Mouse (Mus musculus) lung, embryonic 15.5 days (tissue): Measurements from ENCODE around the gene Cdk14. TPM values are rescaled to one million over a fixed set of nuclear protein-coding genes. Genes with fewer than 3 reads are reported as not detected.

Experiments used
- ATAC-seq: fragments of 200-750 bp; cut with Nextera tagmentation; 2 replicates; pipeline ENCODE4 v1.8.0; 2017; ENCODE audit warnings: moderate number of reproducible peaks, borderline replicate concordance; ENCODE audit not compliant: low FRiP score, low TSS enrichment; ENCODE audit errors: extremely low read depth
- H3K27ac ChIP-seq: fragments of 300-500 bp; sonication (generic); 2 replicates; pipeline ENCODE4 v1.5.1; 2015; ENCODE audit warnings: moderate library complexity, mild to moderate bottlenecking, inconsistent platforms
- H3K27me3 ChIP-seq: fragments of 300-500 bp; sonication (generic); 2 replicates; pipeline ENCODE4 v1.6.1; 2015; ENCODE audit warnings: inconsistent platforms
- H3K36me3 ChIP-seq: fragments of 300-500 bp; sonication (generic); 2 replicates; pipeline ENCODE4 v1.6.1; 2015; ENCODE audit warnings: inconsistent platforms
- H3K4me1 ChIP-seq: fragments of 300-500 bp; sonication (generic); 2 replicates; pipeline ENCODE4 v1.6.1; 2015; ENCODE audit warnings: inconsistent platforms
- H3K4me2 ChIP-seq: fragments of 300-500 bp; sonication (generic); 2 replicates; pipeline ENCODE4 v1.6.1; 2015; ENCODE audit warnings: inconsistent platforms, mild to moderate bottlenecking, moderate library complexity
- H3K4me3 ChIP-seq: fragments of 300-500 bp; sonication (generic); 2 replicates; pipeline ENCODE4 v1.5.1; 2015; ENCODE audit warnings: mild to moderate bottlenecking, inconsistent platforms
- H3K9ac ChIP-seq: fragments of 300-500 bp; sonication (generic); 2 replicates; pipeline ENCODE4 v1.6.1; 2015; ENCODE audit warnings: inconsistent platforms
- H3K9me3 ChIP-seq: fragments of 300-500 bp; sonication (generic); 2 replicates; pipeline ENCODE4 v1.6.1; 2016; ENCODE audit warnings: inconsistent platforms
- WGBS: fragments of 180-500 bp; shearing (Covaris S2); methylation state at CpG from one replicate; pipeline ENCODE4 v1.1.7; 2015; 5-methylcytosine and 5-hydroxymethylcytosine counted together
- polyA plus RNA-seq: library from polyadenylated mRNA; unstranded; fragments of >200 nt; fragmentation: Nextera tagmentation; extraction: Ambion mirVana; gene quantifications from 2 replicates; pipeline ENCODE4 v1.2.1, GENCODE M21; 2015

The Cdk14 gene
- polyA plus RNA-seq, 1 experiment from 2014 or later: 33.1 TPM

- no peaks in the 10 kb centered on the region for H3K4me1 ChIP-seq
- 88% methylated on average over 2 of the region's 2 CpGs for WGBS
Observed at GRCm38 (mm10) chr5:5163823-5164222, 256.3 kb downstream of the Cdk14 start.

GRCm38 (mm10) chr5:5159521-5159920 is 260.6 kb downstream of the Cdk14 start:
- Histone ChIP-seq H3K4me3 (no peak overlapping the region), H3K27me3 (no peaks in the 10 kb centered on the region), H3K4me1 (no peaks in the 10 kb centered on the region), H3K4me2 (no peak overlapping the region), H3K36me3 (no peaks in the 10 kb centered on the region), H3K27ac (no peak overlapping the region), H3K9me3 (no peaks in the 10 kb centered on the region), H3K9ac (no peak overlapping the region)
- no peak for ATAC-seq
- 57% methylated on average over 1 of the region's 1 CpGs for WGBS

More at GRCm38 (mm10) chr5:5163823-5164222, 256.3 kb downstream of the Cdk14 start:
- no peaks in the 10 kb centered on the region for H3K36me3 ChIP-seq
- no peak overlapping the region for H3K4me3 ChIP-seq
- no peak overlapping the region for H3K4me2 ChIP-seq
- H3K27ac ChIP-seq: no peak overlapping the region
- ATAC-seq: no peak
- no peaks in the 10 kb centered on the region for H3K9me3 ChIP-seq
- no peaks in the 10 kb centered on the region for H3K27me3 ChIP-seq
- H3K9ac ChIP-seq: no peak overlapping the region

GRCm38 (mm10) chr5:5139855-5140254 is 280.3 kb downstream of the Cdk14 start:
- no peak for ATAC-seq
- no peaks in the 10 kb centered on the region for H3K27me3 ChIP-seq

GRCm38 (mm10) chr5:5134905-5135511 is 285.1 kb downstream of the Cdk14 start:
- 63% methylated on average over 13 of the region's 13 CpGs for WGBS
- Histone ChIP-seq H3K27ac (no peak overlapping the region), H3K27me3 (no peaks in the 10 kb centered on the region), H3K4me2 (no peak overlapping the region), H3K9me3 (no peaks in the 10 kb centered on the region), H3K36me3 (no peaks in the 10 kb centered on the region), H3K4me1 (no peaks in the 10 kb centered on the region), H3K9ac (no peak overlapping the region), H3K4me3 (no peak overlapping the region)
- no peak for ATAC-seq

More at GRCm38 (mm10) chr5:5139855-5140254, 280.3 kb downstream of the Cdk14 start:
- WGBS: 64% methylated on average over 5 of the region's 5 CpGs
- Histone ChIP-seq H3K4me2 (no peak overlapping the region), H3K27ac (no peak overlapping the region), H3K4me3 (no peak overlapping the region), H3K9me3 (no peaks in the 10 kb centered on the region), H3K9ac (no peak overlapping the region), H3K36me3 (no peaks in the 10 kb centered on the region), H3K4me1 (no peaks in the 10 kb centered on the region)

- H3K36me3 ChIP-seq: no peaks in the 10 kb centered on the region
Observed at GRCm38 (mm10) chr5:5134143-5134904, 285.8 kb downstream of the Cdk14 start.

GRCm38 (mm10) chr5:5128852-5129251 is 291.3 kb downstream of the Cdk14 start:
- no peaks in the 10 kb centered on the region for H3K27me3 ChIP-seq
- H3K4me2 ChIP-seq: no peak overlapping the region
- no peak; the same call in 1 of the 2 replicates for ATAC-seq
- no peak overlapping the region for H3K9ac ChIP-seq
- no peaks in the 10 kb centered on the region for H3K36me3 ChIP-seq
- 49% methylated on average over 1 of the region's 1 CpGs for WGBS
- no peak overlapping the region for H3K4me3 ChIP-seq
- H3K27ac ChIP-seq: no peak overlapping the region
- H3K4me1 ChIP-seq: peaks cover 5% of the 10 kb centered on the region; the same call in 1 of the 2 replicates
- H3K9me3 ChIP-seq: no peaks in the 10 kb centered on the region

More at GRCm38 (mm10) chr5:5134143-5134904, 285.8 kb downstream of the Cdk14 start:
- Histone ChIP-seq H3K9ac (no peak overlapping the region), H3K9me3 (no peaks in the 10 kb centered on the region), H3K27ac (no peak overlapping the region), H3K4me1 (no peaks in the 10 kb centered on the region), H3K4me3 (no peak overlapping the region), H3K4me2 (no peak overlapping the region), H3K27me3 (no peaks in the 10 kb centered on the region)
- WGBS: 79% methylated on average over 6 of the region's 6 CpGs
- ATAC-seq: no peak

GRCm38 (mm10) chr5:5124645-5125044 is 295.5 kb downstream of the Cdk14 start:
- Histone ChIP-seq H3K9ac (no peak overlapping the region), H3K27me3 (no peaks in the 10 kb centered on the region), H3K27ac (no peak overlapping the region), H3K4me2 (no peak overlapping the region), H3K4me3 (no peak overlapping the region), H3K36me3 (no peaks in the 10 kb centered on the region), H3K9me3 (no peaks in the 10 kb centered on the region), H3K4me1 (peaks cover 5% of the 10 kb centered on the region; the same call in 1 of the 2 replicates)
- no peak for ATAC-seq
- 89% methylated on average over 4 of the region's 4 CpGs for WGBS

GRCm38 (mm10) chr5:5116775-5117522 is 303.2 kb downstream of the Cdk14 start:
- Histone ChIP-seq H3K4me1 (no peaks in the 10 kb centered on the region), H3K9ac (no peak overlapping the region), H3K27me3 (no peaks in the 10 kb centered on the region), H3K4me2 (no peak overlapping the region), H3K9me3 (no peaks in the 10 kb centered on the region), H3K36me3 (no peaks in the 10 kb centered on the region), H3K27ac (no peak overlapping the region), H3K4me3 (no peak overlapping the region)
- no peak for ATAC-seq
- 85% methylated on average over 5 of the region's 5 CpGs for WGBS

GRCm38 (mm10) chr5:5115546-5115945 is 304.6 kb downstream of the Cdk14 start:
- no peaks in the 10 kb centered on the region for H3K9me3 ChIP-seq
- WGBS: 62% methylated on average over 1 of the region's 1 CpGs
- ATAC-seq: no peak

GRCm38 (mm10) chr5:5109621-5110020 is 310.5 kb downstream of the Cdk14 start:
- no peak overlapping the region for H3K4me3 ChIP-seq
- H3K4me2 ChIP-seq: no peak overlapping the region
- no peak overlapping the region for H3K9ac ChIP-seq
- no peaks in the 10 kb centered on the region for H3K27me3 ChIP-seq
- H3K9me3 ChIP-seq: no peaks in the 10 kb centered on the region
- ATAC-seq: peak; percentile 59; the same call in 1 of the 2 replicates
- no peak overlapping the region for H3K27ac ChIP-seq
- peaks cover 8% of the 10 kb centered on the region; the same call in 1 of the 2 replicates for H3K4me1 ChIP-seq
- no peaks in the 10 kb centered on the region for H3K36me3 ChIP-seq
- 19% methylated on average over 3 of the region's 3 CpGs for WGBS

More at GRCm38 (mm10) chr5:5115546-5115945, 304.6 kb downstream of the Cdk14 start:
- Histone ChIP-seq H3K4me3 (no peak overlapping the region), H3K4me2 (no peak overlapping the region), H3K27me3 (no peaks in the 10 kb centered on the region), H3K36me3 (no peaks in the 10 kb centered on the region), H3K9ac (no peak overlapping the region), H3K4me1 (0 out of 2 replicates have a peak, but pooled peaks cover 1% of the 10 kb centered on the region), H3K27ac (no peak overlapping the region)

- Histone ChIP-seq H3K4me2 (no peak overlapping the region), H3K27me3 (no peaks in the 10 kb centered on the region), H3K9me3 (no peaks in the 10 kb centered on the region), H3K4me1 (peaks cover 8% of the 10 kb centered on the region; the same call in 1 of the 2 replicates), H3K9ac (no peak overlapping the region), H3K4me3 (no peak overlapping the region), H3K36me3 (no peaks in the 10 kb centered on the region), H3K27ac (no peak overlapping the region)
- ATAC-seq: no peak
- 85% methylated on average over 3 of the region's 3 CpGs for WGBS
Observed at GRCm38 (mm10) chr5:5109017-5109416, 311.1 kb downstream of the Cdk14 start.
